Mouse (Mus musculus) intestine, embryonic 16.5 days (tissue): Measurements from ENCODE around the gene Acss3. TPM values are rescaled to one million over a fixed set of nuclear protein-coding genes. Genes with fewer than 3 reads are reported as not detected.
A peak's percentile ranks its signal among the peaks of the same experiment; 100 is the strongest.

Experiments used
- ATAC-seq: fragments of 200-750 bp; cut with Nextera tagmentation; 2 replicates; pipeline ENCODE4 v1.8.0; 2017; ENCODE audit warnings: moderate TSS enrichment, moderate library complexity
- H3K27ac ChIP-seq: fragments of 300-500 bp; sonication (generic); 2 replicates; pipeline ENCODE4 v1.5.1; 2014; ENCODE audit warnings: mild to moderate bottlenecking, low read length
- H3K27me3 ChIP-seq: fragments of 300-500 bp; sonication (generic); replicated peaks from 2 replicates; pipeline ENCODE4 v1.6.1; 2014; ENCODE audit warnings: low read length, control low read depth, mixed read lengths; ENCODE audit not compliant: control insufficient read depth, insufficient read depth
- H3K36me3 ChIP-seq: fragments of 300-500 bp; sonication (generic); 2 replicates; pipeline ENCODE4 v1.6.1; 2014; ENCODE audit warnings: low read length, control low read depth; ENCODE audit not compliant: control insufficient read depth, insufficient read depth
- H3K4me1 ChIP-seq: fragments of 300-500 bp; sonication (generic); 2 replicates; pipeline ENCODE4 v1.6.1; 2014; ENCODE audit warnings: low read length, control low read depth, mixed read lengths; ENCODE audit not compliant: control insufficient read depth, insufficient read depth
- H3K4me2 ChIP-seq: fragments of 300-500 bp; sonication (generic); 2 replicates; pipeline ENCODE4 v1.6.1; 2014; ENCODE audit warnings: low read depth, low read length, control low read depth
- H3K4me3 ChIP-seq: fragments of 300-500 bp; sonication (generic); 2 replicates; pipeline ENCODE4 v1.5.1; 2014; ENCODE audit warnings: mild to moderate bottlenecking, low read length
- H3K9ac ChIP-seq: fragments of 300-500 bp; sonication (generic); 2 replicates; pipeline ENCODE4 v1.6.1; 2014; ENCODE audit warnings: low read depth, low read length
- H3K9me3 ChIP-seq: fragments of 300-500 bp; sonication (generic); 2 replicates; pipeline ENCODE4 v1.6.1; 2016; ENCODE audit warnings: low read length, control low read depth; ENCODE audit not compliant: control insufficient read depth
- WGBS: fragments of 180-500 bp; shearing (Covaris S2); extraction: QIAGEN DNeasy Blood & Tissue Kit; methylation state at CpG from one replicate; pipeline ENCODE4 v1.1.7; 2014; 5-methylcytosine and 5-hydroxymethylcytosine counted together
- polyA plus RNA-seq: library from polyadenylated mRNA; unstranded; fragments of >200 nt; fragmentation: Nextera tagmentation; extraction: Ambion mirVana; gene quantifications from 2 replicates; pipeline ENCODE4 v1.2.1, GENCODE M21; 2015

The Acss3 gene
- polyA plus RNA-seq, 1 experiment from 2014 or later = 1.1 TPM

DNA sequence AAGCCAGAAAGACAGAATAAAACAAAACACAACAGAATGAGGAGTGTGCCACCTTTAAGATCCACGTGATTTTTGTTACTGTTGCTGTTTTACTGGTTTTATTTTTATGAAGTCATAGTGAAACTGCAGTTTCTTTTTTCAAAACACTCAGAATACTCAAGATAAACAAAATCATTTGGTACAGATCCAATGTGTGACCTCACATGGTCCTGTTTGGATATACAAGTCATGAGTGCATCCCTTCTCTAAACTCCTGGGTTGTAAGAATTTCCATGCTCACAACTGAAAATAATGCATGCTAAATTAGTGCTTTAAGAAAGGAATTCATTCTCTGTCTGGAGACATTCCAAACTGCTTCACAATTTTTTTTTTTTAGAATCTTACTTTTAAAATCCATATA lies 184.0 kb downstream of the Acss3 start:
- Histone ChIP-seq H3K4me2 (no peak overlapping the region), H3K27me3 (no peaks in the 10 kb centered on the region), H3K27ac (no peak overlapping the region), H3K4me1 (no peaks in the 10 kb centered on the region), H3K4me3 (no peak overlapping the region), H3K9me3 (no peaks in the 10 kb centered on the region), H3K9ac (no peak overlapping the region), H3K36me3 (no peaks in the 10 kb centered on the region)
- 53% methylated on average over 1 of the region's 1 CpGs for WGBS
- ATAC-seq = no peak

DNA sequence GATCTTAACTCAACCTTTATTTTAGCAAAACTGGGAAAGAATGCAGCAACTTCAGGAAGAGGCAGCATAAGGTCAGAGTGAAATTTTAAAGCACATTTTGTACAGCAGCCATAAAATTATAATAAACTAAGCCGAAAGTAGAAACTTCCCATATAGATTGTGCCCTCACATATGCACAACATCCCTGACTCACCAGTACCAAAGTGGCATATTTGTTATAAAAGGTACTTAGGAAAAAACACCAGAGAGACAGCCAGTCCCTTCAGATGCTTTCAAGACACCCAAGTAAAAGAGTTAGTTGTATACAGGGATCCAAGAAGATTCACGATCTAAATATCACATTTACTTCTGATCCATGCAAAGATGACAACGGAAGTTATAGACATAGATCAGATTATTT lies 184.6 kb downstream of the Acss3 start:
- Histone ChIP-seq H3K4me2 (no peak overlapping the region), H3K4me3 (no peak overlapping the region), H3K36me3 (no peaks in the 10 kb centered on the region), H3K9ac (no peak overlapping the region), H3K27me3 (no peaks in the 10 kb centered on the region), H3K4me1 (no peaks in the 10 kb centered on the region), H3K27ac (no peak overlapping the region), H3K9me3 (no peaks in the 10 kb centered on the region)
- ATAC-seq = no peak
- WGBS = 90% methylated on average over 3 of the region's 3 CpGs

DNA sequence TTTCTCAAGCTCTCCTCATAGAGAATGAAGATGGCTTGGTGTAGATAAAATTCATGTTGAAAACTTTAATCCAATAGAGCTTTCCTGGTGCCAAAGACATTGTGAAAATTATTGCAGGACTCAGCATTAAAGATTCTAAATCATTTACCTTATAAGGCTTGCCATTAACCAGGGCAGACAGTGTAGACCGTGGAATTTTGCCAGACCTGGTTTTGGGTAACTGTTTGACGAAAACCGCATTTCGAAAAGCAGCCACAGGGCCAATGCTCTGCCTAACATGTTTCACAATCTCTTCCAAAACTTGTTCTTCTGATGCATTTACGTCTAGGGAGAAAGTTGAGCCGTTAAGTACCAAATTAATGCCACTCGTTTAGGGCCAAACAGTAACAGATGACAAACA lies 186.5 kb downstream of the Acss3 start:
- Histone ChIP-seq H3K9me3 (no peaks in the 10 kb centered on the region), H3K36me3 (no peaks in the 10 kb centered on the region), H3K4me1 (no peaks in the 10 kb centered on the region), H3K4me2 (no peak overlapping the region), H3K4me3 (no peak overlapping the region), H3K27ac (no peak overlapping the region), H3K27me3 (no peaks in the 10 kb centered on the region), H3K9ac (no peak overlapping the region)
- ATAC-seq = no peak
- 75% methylated on average over 7 of the region's 7 CpGs for WGBS

DNA sequence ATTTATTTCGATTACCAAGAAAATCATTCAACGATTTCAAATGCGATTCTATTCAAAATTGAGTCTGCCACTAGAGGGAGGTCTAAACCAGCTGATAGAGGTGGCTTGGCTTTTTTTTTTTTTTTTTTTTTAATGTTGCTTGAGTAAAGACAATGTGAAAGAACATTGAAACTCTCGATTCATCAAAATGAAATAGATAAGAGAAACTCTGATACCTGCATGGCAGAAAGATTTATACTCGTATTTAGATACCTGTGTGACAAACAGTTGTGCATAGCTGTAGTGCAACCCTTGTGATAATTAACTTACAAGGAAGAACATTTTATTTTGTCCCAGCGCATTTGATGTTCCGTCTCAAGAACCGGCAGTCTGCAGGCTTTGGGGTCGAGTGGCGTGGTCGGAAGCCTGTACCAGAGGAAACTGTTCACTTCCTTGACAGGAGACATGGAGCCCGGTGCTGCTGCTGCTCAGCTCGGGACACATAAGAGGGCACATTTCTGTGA lies 190.8 kb downstream of the Acss3 start:
- peak overlapping the region; percentile 54 for H3K4me2 ChIP-seq
- H3K4me3 ChIP-seq = peak overlapping the region; percentile 34
- no peak overlapping the region for H3K27ac ChIP-seq
- H3K9me3 ChIP-seq = no peaks in the 10 kb centered on the region
- 0 out of 2 replicates have a peak, but pooled peaks have one; percentile 40 for ATAC-seq
- peak overlapping the region; percentile 55; the same call in 1 of the 2 replicates for H3K9ac ChIP-seq
- no peaks in the 10 kb centered on the region for H3K27me3 ChIP-seq
- 30% methylated on average over 13 of the region's 13 CpGs for WGBS
- no peaks in the 10 kb centered on the region for H3K36me3 ChIP-seq
- no peaks in the 10 kb centered on the region for H3K4me1 ChIP-seq

DNA sequence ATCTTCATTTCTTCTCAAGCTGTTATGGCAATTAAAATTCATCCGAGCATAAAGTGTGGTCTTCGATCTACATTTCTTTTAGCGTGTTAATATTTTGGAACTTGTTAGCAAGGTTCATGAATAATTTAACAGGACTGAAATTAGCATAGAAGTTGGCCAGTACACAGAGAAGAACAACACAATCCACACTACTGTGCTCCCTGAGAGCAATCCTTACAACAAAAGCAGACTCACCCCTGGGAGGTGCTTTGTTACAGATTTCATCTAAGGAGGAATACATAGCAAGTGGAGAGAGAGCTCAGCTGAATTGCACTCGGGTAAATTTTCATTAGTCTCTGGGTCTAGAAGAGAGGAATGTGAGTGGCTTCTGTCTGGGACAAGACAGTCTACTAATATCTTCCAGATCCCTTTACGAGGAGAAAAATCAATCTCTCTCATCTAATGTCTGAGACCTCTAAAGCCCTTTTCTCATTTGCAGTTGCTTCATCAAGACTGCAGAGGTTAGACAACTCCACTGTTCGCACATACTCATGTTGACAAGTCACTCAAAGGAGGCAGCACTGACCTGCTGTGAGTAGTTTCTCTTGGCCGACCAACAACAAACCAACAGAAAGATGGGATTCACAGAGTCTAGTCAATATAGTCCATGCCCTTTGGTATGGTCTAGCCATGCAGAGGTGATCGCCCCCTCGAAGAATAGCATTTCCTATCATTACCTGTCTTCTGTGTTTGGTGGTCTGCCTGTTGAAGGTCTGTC lies 194.7 kb downstream of the Acss3 start:
- ATAC-seq = no peak

DNA sequence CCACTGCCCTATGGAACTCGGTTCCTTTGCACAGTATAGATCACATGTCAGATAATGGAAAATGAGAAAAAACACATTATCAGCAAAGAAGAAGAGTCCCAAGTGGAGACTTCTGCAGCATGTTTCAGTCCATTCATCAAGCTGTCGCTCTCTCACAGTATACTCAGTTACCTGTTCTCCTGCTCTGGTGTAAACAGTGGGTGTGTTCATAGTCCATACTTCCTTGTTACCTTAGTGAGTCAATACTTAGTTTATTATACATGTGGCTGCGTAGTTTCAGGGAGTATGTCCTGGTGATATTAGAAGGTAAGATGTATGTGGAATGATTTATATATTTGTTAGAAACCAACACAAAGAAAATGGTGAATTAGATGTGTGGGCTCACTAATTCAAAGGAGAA lies 198.7 kb downstream of the Acss3 start:
- Histone ChIP-seq H3K27ac (no peak overlapping the region), H3K36me3 (no peaks in the 10 kb centered on the region), H3K4me2 (no peak overlapping the region), H3K27me3 (no peaks in the 10 kb centered on the region), H3K9ac (no peak overlapping the region), H3K4me1 (no peaks in the 10 kb centered on the region), H3K4me3 (no peak overlapping the region), H3K9me3 (no peaks in the 10 kb centered on the region)
- WGBS = 70% methylated on average over 3 of the region's 3 CpGs
- peak; percentile 44; the same call in 1 of the 2 replicates for ATAC-seq

More for the DNA sequence above, 194.7 kb downstream of the Acss3 start:
- Histone ChIP-seq H3K27ac (no peak overlapping the region), H3K4me2 (no peak overlapping the region), H3K4me3 (no peak overlapping the region), H3K36me3 (no peaks in the 10 kb centered on the region), H3K9me3 (no peaks in the 10 kb centered on the region), H3K4me1 (no peaks in the 10 kb centered on the region), H3K9ac (no peak overlapping the region), H3K27me3 (no peaks in the 10 kb centered on the region)
- 77% methylated on average over 9 of the region's 9 CpGs for WGBS

DNA sequence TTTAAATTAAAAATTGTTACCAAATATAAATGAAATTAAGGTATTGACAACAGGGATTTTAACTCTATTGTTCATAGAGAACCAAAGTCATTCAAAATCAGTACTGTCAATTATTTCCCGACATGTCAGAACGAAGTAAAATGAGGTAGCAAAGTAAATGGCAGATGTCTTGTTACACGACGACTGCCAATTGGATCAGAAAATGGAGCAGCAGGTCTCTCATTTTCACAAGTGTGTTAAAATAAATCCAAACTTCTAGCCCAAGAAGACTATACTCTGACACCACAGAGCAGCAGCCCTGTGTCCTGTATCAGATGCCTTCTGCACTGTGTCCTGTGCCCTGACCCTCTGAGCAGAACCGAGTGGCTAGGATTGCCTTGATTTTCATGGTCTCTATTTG lies 199.1 kb downstream of the Acss3 start:
- WGBS = 84% methylated on average over 5 of the region's 5 CpGs
- no peak overlapping the region for H3K4me3 ChIP-seq
- H3K9me3 ChIP-seq = no peaks in the 10 kb centered on the region
- H3K36me3 ChIP-seq = no peaks in the 10 kb centered on the region
- H3K27me3 ChIP-seq = no peaks in the 10 kb centered on the region
- no peak overlapping the region for H3K27ac ChIP-seq
- H3K9ac ChIP-seq = no peak overlapping the region
- no peak for ATAC-seq
- H3K4me2 ChIP-seq = no peak overlapping the region
- H3K4me1 ChIP-seq = no peaks in the 10 kb centered on the region

DNA sequence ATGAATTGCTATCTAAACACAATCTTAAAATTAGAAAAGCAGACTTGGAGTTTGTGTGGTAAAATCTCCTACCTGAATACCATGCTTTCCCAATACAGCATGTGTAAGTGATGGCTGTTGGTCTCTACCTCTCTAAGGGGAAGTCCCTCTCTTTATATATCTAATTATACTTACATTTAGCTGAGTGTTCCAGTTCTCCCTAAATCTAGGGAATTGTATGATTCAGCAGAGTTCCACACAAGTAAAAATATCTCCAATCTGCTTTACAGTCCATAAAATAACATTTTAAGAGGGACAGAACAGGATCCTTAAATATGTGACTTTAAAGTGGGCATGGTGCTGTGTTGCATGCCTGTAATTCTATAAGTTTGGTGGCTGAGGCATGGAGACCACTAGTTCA lies 208.6 kb downstream of the Acss3 start:
- ATAC-seq = no peak
- Histone ChIP-seq H3K9me3 (no peaks in the 10 kb centered on the region), H3K9ac (no peak overlapping the region), H3K4me1 (no peaks in the 10 kb centered on the region), H3K27ac (no peak overlapping the region), H3K27me3 (no peaks in the 10 kb centered on the region), H3K4me2 (no peak overlapping the region), H3K36me3 (no peaks in the 10 kb centered on the region), H3K4me3 (no peak overlapping the region)

DNA sequence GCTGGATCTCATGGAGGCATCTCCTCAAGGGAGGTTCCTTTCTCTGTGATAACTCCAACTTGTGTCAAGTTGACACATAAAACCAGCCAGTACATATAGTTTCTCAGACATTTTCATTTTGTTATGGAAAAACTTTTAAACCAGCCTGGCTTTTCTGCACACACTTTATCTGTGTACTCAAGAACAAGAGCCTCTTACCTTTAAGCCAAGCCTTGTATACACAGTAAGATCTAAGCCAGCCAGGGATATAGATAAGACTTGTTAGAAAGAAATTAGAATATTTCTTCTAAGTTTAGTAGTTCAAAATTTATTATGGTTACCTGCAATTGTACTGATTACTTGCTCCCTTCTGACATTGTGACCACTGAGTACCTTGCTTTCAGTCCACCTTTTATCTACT lies 209.2 kb downstream of the Acss3 start:
- H3K4me1 ChIP-seq = no peaks in the 10 kb centered on the region
- no peak overlapping the region for H3K4me2 ChIP-seq
- no peak overlapping the region for H3K4me3 ChIP-seq
- no peaks in the 10 kb centered on the region for H3K27me3 ChIP-seq
- H3K9me3 ChIP-seq = no peaks in the 10 kb centered on the region
- H3K9ac ChIP-seq = no peak overlapping the region
- no peaks in the 10 kb centered on the region for H3K36me3 ChIP-seq
- H3K27ac ChIP-seq = no peak overlapping the region
- no peak for ATAC-seq

DNA sequence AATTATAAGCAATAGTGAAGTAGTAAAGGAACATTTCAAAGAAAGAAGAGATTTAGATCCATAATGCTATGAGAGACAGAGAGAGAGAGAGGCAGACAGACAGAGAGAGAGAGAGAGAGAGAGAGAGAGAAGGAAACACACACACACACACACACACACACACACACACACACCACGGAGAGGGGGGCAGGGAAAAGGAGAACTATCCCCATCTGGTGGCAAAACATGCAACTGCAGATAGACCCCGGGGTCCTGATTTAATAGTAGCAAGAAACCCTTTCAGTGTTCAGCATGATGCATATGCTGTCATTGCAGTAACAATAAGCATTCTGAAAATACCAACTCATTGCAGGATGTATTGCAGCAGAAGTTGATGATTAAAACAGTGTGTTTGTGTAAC lies 210.4 kb downstream of the Acss3 start:
- Histone ChIP-seq H3K9me3 (no peaks in the 10 kb centered on the region), H3K9ac (no peak overlapping the region), H3K4me2 (no peak overlapping the region), H3K27me3 (no peaks in the 10 kb centered on the region), H3K36me3 (no peaks in the 10 kb centered on the region), H3K27ac (no peak overlapping the region), H3K4me3 (no peak overlapping the region), H3K4me1 (no peaks in the 10 kb centered on the region)
- WGBS = 18% methylated on average over 2 of the region's 2 CpGs
- ATAC-seq = no peak
